Mouse (Mus musculus) G1E (cell line): ENCODE measurements around the gene Izumo2.

Experiments used
- CTCF ChIP-seq: IDR thresholded peaks from 2 replicates; pipeline ENCODE4 v1.5.1; 2012; ENCODE audit warnings: low read depth, low read length, inconsistent platforms, mixed read lengths
- POLR2AphosphoS5 ChIP-seq: IDR thresholded peaks from 2 replicates; pipeline ENCODE4 v1.6.1; 2012; ENCODE audit warnings: low read depth, low read length, inconsistent platforms; ENCODE audit not compliant: insufficient replicate concordance

DNA sequence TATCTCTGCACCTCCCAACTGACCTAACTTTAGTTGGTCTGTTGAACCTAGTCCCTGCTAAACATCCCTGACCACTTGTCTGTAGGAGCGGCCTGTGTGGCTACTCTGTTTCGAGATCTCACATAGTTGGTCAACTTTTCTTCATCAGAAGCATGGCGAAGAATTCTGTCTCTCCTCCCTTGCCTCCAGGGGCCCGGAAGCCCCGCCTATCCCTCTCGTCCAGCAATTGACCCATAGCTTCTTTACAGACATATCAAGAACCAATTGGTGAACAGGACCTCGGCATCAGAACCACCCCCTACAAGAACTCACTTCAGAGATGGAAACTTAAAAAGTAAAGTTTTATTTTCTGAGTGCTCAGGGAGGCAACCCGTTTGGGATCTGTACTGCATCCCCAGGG is 5.6 kb upstream of the Izumo2 start:
- TF ChIP-seq CTCF (no peak), POLR2AphosphoS5 (no peak)
